Mouse (Mus musculus) CH12.LX (cell line): ENCODE data around the gene Pgm5.

Experiments
- MAFK ChIP-seq: IDR thresholded peaks from 2 replicates; pipeline ENCODE4 v1.6.1; 2011; ENCODE audit warnings: low read length, improper control_type of control experiment; ENCODE audit not compliant: insufficient replicate concordance
- MAX ChIP-seq: IDR thresholded peaks from 2 replicates; pipeline ENCODE4 v1.6.1; 2011; ENCODE audit warnings: low read length, improper control_type of control experiment
- MYC ChIP-seq: IDR thresholded peaks from 2 replicates; pipeline ENCODE4 v1.6.1; 2011; ENCODE audit warnings: low read depth, mild to moderate bottlenecking, improper control_type of control experiment, low read length
- ZC3H11A ChIP-seq: IDR thresholded peaks from 2 replicates; pipeline ENCODE4 v1.6.1; 2012; ENCODE audit warnings: low read depth, mild to moderate bottlenecking, inconsistent platforms, low read length, improper control_type of control experiment

DNA sequence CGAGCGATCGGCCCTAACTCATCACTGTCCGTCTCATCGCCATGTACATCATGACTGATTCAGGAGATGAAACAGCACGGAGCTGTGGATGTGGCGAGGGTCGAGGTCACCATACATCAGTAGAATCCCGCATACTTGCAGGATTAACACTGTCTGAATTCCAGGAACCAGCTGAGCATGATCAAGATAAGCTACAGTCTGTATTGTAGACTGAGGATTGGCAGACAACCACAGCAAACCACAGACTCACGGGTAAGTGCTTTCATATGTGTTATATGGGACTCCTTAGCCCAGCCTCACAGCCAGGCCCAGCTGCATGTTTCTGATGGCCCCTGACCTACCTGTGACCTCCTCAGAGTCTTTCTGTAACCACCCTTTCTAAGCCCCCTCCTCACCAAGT lies 50.2 kb downstream of the Pgm5 start:
- TF ChIP-seq ZC3H11A (no peak), MAFK (no peak), MAX (no peak), MYC (no peak)
